13 mouse cellular contexts compared by ENCODE assay signal in genomic region chr6:113330547-113330946, GRCm38 (mm10). TPM values are rescaled to one million over a fixed set of nuclear protein-coding genes. Genes with fewer than 3 reads are reported as not detected.
DNase-seq lines count a peak whose midpoint lies in the region; ATAC-seq lines count a peak whose summit lies in the region.
"Had no signal": no experiment of that assay in that cellular context is flagged by ENCODE, and none has a peak within 500 bp of the region (broad histone marks: within the 10 kb centered on the region; RNA-seq: fewer than 3 reads in every experiment).

No protein-coding gene starts in this region.

- DNase-seq in adrenal gland, postnatal 14 days = peak; percentile 35
- DNase-seq in adrenal gland, postnatal 4 days (ENCODE audit: low spot score in 2 of 2) = no peak
- DNase-seq in CD4-positive helper T cell, adult 2 months (ENCODE audit: low read depth, low spot score) = peak; percentile 68
- DNase-seq in layer of hippocampus, postnatal 25 days (ENCODE audit: extremely low spot score in 1 of 2, low spot score in 1 of 2) = no peak
- DNase-seq in testis, postnatal 10 days (ENCODE audit: low spot score) = no peak
- DNase-seq in frontal cortex, adult 2 months (ENCODE audit: extremely low spot score in 1 of 2, low spot score in 1 of 2) = no peak
- DNase-seq: cerebellum, adult 8-10 months; heart, postnatal 14 days; right cerebral cortex, adult 18-20 months had no signal

- peak; percentile 40 for ATAC-seq in activated CD4-positive, CD25-positive, alpha-beta regulatory T cell, adult 4 months
- ATAC-seq in monocyte, adult 5-6 weeks (replicated peaks; ENCODE audit: insufficient number of reproducible peaks, low FRiP score, low TSS enrichment, poor library complexity, severe bottlenecking) = peak; percentile 63
- ATAC-seq: intestine, postnatal 0 days; liver, embryonic 12.5 days had no signal

RNA-seq across cellular contexts. Expression of gene Ogg1, which starts 3.8 kb away (rescaled TPM):
- total RNA-seq in adrenal gland, postnatal 14 days (2021) = 11.3 and 11.8 TPM in 2 replicates
- 10 to 100 TPM; 14.5 to 18.7 TPM for total RNA-seq in adrenal gland, postnatal 4 days (2021)
- 10 to 100 TPM; 14.1 to 23.2 TPM for polyA plus RNA-seq in activated CD4-positive, CD25-positive, alpha-beta regulatory T cell, adult 4 months (2017; shearing (Covaris generic))
- 6.4 to 12.2 TPM (median 9.2 TPM) in 3 replicates for total RNA-seq in monocyte, adult 5-6 weeks (2017)
- total RNA-seq in layer of hippocampus, postnatal 25 days (2021) = 1 to 10 TPM; 7.8 to 8.2 TPM
- polyA plus RNA-seq in frontal cortex, adult 2 months (2012; rRNA removed) = 10.4 and 11.8 TPM in 2 replicates

RNA-seq across cellular contexts. Expression of gene Camk1, which starts 13.2 kb away (rescaled TPM):
- 46.4 and 49.3 TPM in 2 replicates for total RNA-seq in adrenal gland, postnatal 14 days (2021)
- 10 to 100 TPM; 54.2 to 58.7 TPM for total RNA-seq in adrenal gland, postnatal 4 days (2021)
- 1 to 10 TPM; 1.5 to 1.6 TPM for polyA plus RNA-seq in activated CD4-positive, CD25-positive, alpha-beta regulatory T cell, adult 4 months (2017; shearing (Covaris generic))
- 27.9 to 116 TPM (median 103 TPM) in 3 replicates for total RNA-seq in monocyte, adult 5-6 weeks (2017)
- total RNA-seq in layer of hippocampus, postnatal 25 days (2021) = 10 to 100 TPM; 46.7 to 51.6 TPM
- 151 and 173 TPM in 2 replicates for polyA plus RNA-seq in frontal cortex, adult 2 months (2012; rRNA removed)

RNA-seq across cellular contexts. Expression of gene Brpf1, which starts 23.6 kb away (rescaled TPM):
- 32.3 and 36.7 TPM in 2 replicates for total RNA-seq in adrenal gland, postnatal 14 days (2021)
- total RNA-seq in adrenal gland, postnatal 4 days (2021) = 10 to 100 TPM; 40.6 to 46.3 TPM
- polyA plus RNA-seq in activated CD4-positive, CD25-positive, alpha-beta regulatory T cell, adult 4 months (2017; shearing (Covaris generic)) = 10 to 100 TPM; 10.6 to 11.2 TPM
- 77.8 to 91.4 TPM (median 83.9 TPM) in 3 replicates for total RNA-seq in monocyte, adult 5-6 weeks (2017)
- total RNA-seq in layer of hippocampus, postnatal 25 days (2021) = 10 to 100 TPM; 32.2 to 35.1 TPM
- 24.8 and 27.3 TPM in 2 replicates for polyA plus RNA-seq in frontal cortex, adult 2 months (2012; rRNA removed)

RNA-seq across cellular contexts. Expression of gene Tada3, which starts 47.1 kb away (rescaled TPM):
- total RNA-seq in adrenal gland, postnatal 14 days (2021) = 34.9 and 35.5 TPM in 2 replicates
- 10 to 100 TPM; 41.3 to 44.6 TPM for total RNA-seq in adrenal gland, postnatal 4 days (2021)
- 10 to 100 TPM; 32.8 to 49.4 TPM for polyA plus RNA-seq in activated CD4-positive, CD25-positive, alpha-beta regulatory T cell, adult 4 months (2017; shearing (Covaris generic))
- 7.9 to 22.4 TPM (median 9.8 TPM) in 3 replicates for total RNA-seq in monocyte, adult 5-6 weeks (2017)
- total RNA-seq in layer of hippocampus, postnatal 25 days (2021) = 10 to 100 TPM; 50.1 to 53.2 TPM
- 54.4 and 61.7 TPM in 2 replicates for polyA plus RNA-seq in frontal cortex, adult 2 months (2012; rRNA removed)

RNA-seq across cellular contexts. Expression of gene Arpc4, which starts 47.4 kb away (rescaled TPM):
- 165 and 176 TPM in 2 replicates for total RNA-seq in adrenal gland, postnatal 14 days (2021)
- 100 to 1,000 TPM; 206 to 214 TPM for total RNA-seq in adrenal gland, postnatal 4 days (2021)
- polyA plus RNA-seq in activated CD4-positive, CD25-positive, alpha-beta regulatory T cell, adult 4 months (2017; shearing (Covaris generic)) = 100 to 1,000 TPM; 658 to 920 TPM
- total RNA-seq in monocyte, adult 5-6 weeks (2017) = 296 to 345 TPM (median 318 TPM) in 3 replicates
- 100 to 1,000 TPM; 320 to 364 TPM for total RNA-seq in layer of hippocampus, postnatal 25 days (2021)
- 157 and 168 TPM in 2 replicates for polyA plus RNA-seq in frontal cortex, adult 2 months (2012; rRNA removed)

Comparison
In these comparisons a context has a peak if more than half of its experiments do, and no peak if none do; other contexts are left out.
1. DNase-seq: peak in adrenal gland, postnatal 14 days (single experiment) and CD4-positive helper T cell, adult 2 months (single experiment); none in adrenal gland, postnatal 4 days (0 of 2), layer of hippocampus, postnatal 25 days (0 of 2), testis, postnatal 10 days (single experiment) and frontal cortex, adult 2 months (0 of 2).